14 mouse cellular contexts compared by ENCODE assay signal in the genomic region with DNA sequence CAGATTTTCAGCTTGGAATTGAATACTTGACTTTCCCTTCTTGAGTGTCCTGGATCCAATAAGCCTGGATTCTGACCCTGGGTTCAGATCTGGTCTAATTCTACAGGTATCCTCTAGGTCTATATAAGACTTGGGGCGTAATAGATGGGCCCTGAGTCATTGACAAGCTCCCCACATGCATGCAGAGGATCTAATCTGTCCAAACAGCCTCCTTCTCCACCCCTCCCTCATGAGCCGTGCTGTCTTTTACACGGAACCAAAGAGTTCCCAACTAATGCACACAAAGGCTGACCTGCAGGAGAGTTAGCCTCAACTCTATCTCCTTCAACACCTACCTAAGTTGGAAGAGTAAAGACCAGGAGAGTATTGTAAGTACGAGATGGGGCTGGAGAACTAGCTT.
"Had no signal": no experiment of that assay in that cellular context is flagged by ENCODE, and none has a peak within 500 bp of the region (broad histone marks: within the 10 kb centered on the region; RNA-seq: fewer than 3 reads in every experiment).

No protein-coding gene starts in this region.

- H3K4me3 ChIP-seq: intestine, embryonic 15.5 days; left cerebral cortex, adult 2 months; limb, embryonic 15.5 days; lung, embryonic 15.5 days; midbrain, embryonic 13.5 days; neural tube, embryonic 15.5 days had no signal

- H3K9ac ChIP-seq: intestine, embryonic 15.5 days; limb, embryonic 15.5 days; lung, embryonic 15.5 days; midbrain, embryonic 13.5 days; neural tube, embryonic 15.5 days had no signal

- H3K9me3 ChIP-seq: intestine, embryonic 15.5 days; limb, embryonic 15.5 days; lung, embryonic 15.5 days; midbrain, embryonic 13.5 days; neural tube, embryonic 15.5 days had no signal

- H3K36me3 ChIP-seq: intestine, embryonic 15.5 days; limb, embryonic 15.5 days; lung, embryonic 15.5 days; midbrain, embryonic 13.5 days; neural tube, embryonic 15.5 days had no signal

- DNase-seq: kidney, adult 18-20 months; kidney, postnatal 25 days; lung, postnatal 14 days; right cerebral cortex, adult 18-20 months; spleen, adult 18-20 months; thymus, adult 18-20 months; thymus, postnatal 14 days had no signal

- H3K4me2 ChIP-seq: intestine, embryonic 15.5 days; limb, embryonic 15.5 days; lung, embryonic 15.5 days; midbrain, embryonic 13.5 days; neural tube, embryonic 15.5 days had no signal

- H3K27ac ChIP-seq: intestine, embryonic 15.5 days; left cerebral cortex, adult 2 months; limb, embryonic 15.5 days; lung, embryonic 15.5 days; macrophage; midbrain, embryonic 13.5 days; neural tube, embryonic 15.5 days had no signal

- H3K27me3 ChIP-seq: intestine, embryonic 15.5 days; limb, embryonic 15.5 days; lung, embryonic 15.5 days; midbrain, embryonic 13.5 days; neural tube, embryonic 15.5 days had no signal

- ATAC-seq: intestine, embryonic 15.5 days; midbrain, embryonic 13.5 days had no signal
